Mouse (Mus musculus) megakaryocyte-erythroid progenitor cell, adult 5-6 weeks (primary cell): ENCODE results near the gene Unc5b. TPM values are rescaled to one million over a fixed set of nuclear protein-coding genes. Genes with fewer than 3 reads are reported as not detected.

Experiments used
- ATAC-seq: replicated peaks from 2 replicates; pipeline ENCODE4 v1.8.0; 2016; ENCODE audit warnings: mild to moderate bottlenecking, inconsistent platforms; ENCODE audit not compliant: severe bottlenecking, poor library complexity, low FRiP score, low TSS enrichment
- total RNA-seq, 2 experiments: library from RNA; stranded (forward) in 1 of 2; stranded (reverse) in 1 of 2; fragments of 200-1000, 215-1000 nt in 1 of 2; fragments of >200 nt in 1 of 2; fragmentation: Nextera tagmentation in 1 of 2; gene quantifications; 2 replicates each; pipeline ENCODE4 v1.2.3; 2014 to 2017

The Unc5b gene
- total RNA-seq, 2 experiments from 2014 or later, result not detected

GRCm38 (mm10) chr10:60822641-60823425, 8.5 kb downstream of the Unc5b start:
- no peak for ATAC-seq

- ATAC-seq, result no peak
Measured at GRCm38 (mm10) chr10:60821736-60822358, 9.5 kb downstream of the Unc5b start.

GRCm38 (mm10) chr10:60821311-60821710, 10.1 kb downstream of the Unc5b start:
- ATAC-seq, result no peak

GRCm38 (mm10) chr10:60820552-60820951, 10.8 kb downstream of the Unc5b start:
- ATAC-seq, result no peak

GRCm38 (mm10) chr10:60819654-60820192, 11.7 kb downstream of the Unc5b start:
- no peak for ATAC-seq

- no peak for ATAC-seq
Measured at GRCm38 (mm10) chr10:60819179-60819578, 12.2 kb downstream of the Unc5b start.

- no peak for ATAC-seq
Measured at GRCm38 (mm10) chr10:60818708-60819107, 12.7 kb downstream of the Unc5b start.

- no peak for ATAC-seq
Measured at GRCm38 (mm10) chr10:60817868-60818267, 13.5 kb downstream of the Unc5b start.

GRCm38 (mm10) chr10:60816872-60817648, 14.3 kb downstream of the Unc5b start:
- peak; percentile 55 for ATAC-seq

- ATAC-seq, result no peak
Measured at GRCm38 (mm10) chr10:60815855-60816254, 15.5 kb downstream of the Unc5b start.

GRCm38 (mm10) chr10:60815059-60815458, 16.3 kb downstream of the Unc5b start:
- no peak for ATAC-seq

GRCm38 (mm10) chr10:60814444-60815057, 16.8 kb downstream of the Unc5b start:
- ATAC-seq, result no peak

GRCm38 (mm10) chr10:60813606-60814005, 17.8 kb downstream of the Unc5b start:
- ATAC-seq, result no peak

- ATAC-seq, result no peak
Measured at GRCm38 (mm10) chr10:60811792-60812525, 19.4 kb downstream of the Unc5b start.

GRCm38 (mm10) chr10:60808447-60808846, 22.9 kb downstream of the Unc5b start:
- no peak for ATAC-seq

- ATAC-seq, result no peak
Measured at GRCm38 (mm10) chr10:60807531-60808185, 23.7 kb downstream of the Unc5b start.

GRCm38 (mm10) chr10:60806207-60806538, 25.2 kb downstream of the Unc5b start:
- no peak for ATAC-seq

GRCm38 (mm10) chr10:60805436-60806206, 25.8 kb downstream of the Unc5b start:
- no peak for ATAC-seq
